Mouse (Mus musculus) CH12.LX (cell line): ENCODE measurements around the gene Zic1.

Source experiments
- BHLHE40 ChIP-seq: IDR thresholded peaks from 2 replicates; pipeline ENCODE4 v1.6.1; 2011; ENCODE audit warnings: mild to moderate bottlenecking, low read depth, low read length, improper control_type of control experiment
- CTCF ChIP-seq, 2 experiments: IDR thresholded peaks in 1 of 2; conservative IDR thresholded peaks in 1 of 2; 2 replicates each; pipeline ENCODE4 v1.5.1; 2011 to 2012; ENCODE audit warnings: low read depth in 2 of 2, low read length in 2 of 2, improper control_type of control experiment in 1 of 2, inconsistent platforms in 1 of 2, mild to moderate bottlenecking in 1 of 2, moderate library complexity in 1 of 2
- E2F4 ChIP-seq: IDR thresholded peaks from 2 replicates; pipeline ENCODE4 v1.6.1; 2011; ENCODE audit warnings: low read depth, low read length, improper control_type of control experiment; ENCODE audit not compliant: insufficient replicate concordance
- EP300 ChIP-seq: IDR thresholded peaks from 2 replicates; pipeline ENCODE4 v1.6.1; 2011; ENCODE audit warnings: low read length, improper control_type of control experiment
- ETS1 ChIP-seq: conservative IDR thresholded peaks from 2 replicates; pipeline ENCODE4 v1.6.1; 2012; ENCODE audit warnings: low read depth, mild to moderate bottlenecking, inconsistent platforms, low read length, improper control_type of control experiment, moderate library complexity
- MAX ChIP-seq: IDR thresholded peaks from 2 replicates; pipeline ENCODE4 v1.6.1; 2011; ENCODE audit warnings: low read length, improper control_type of control experiment
- POLR2A ChIP-seq: IDR thresholded peaks from 2 replicates; pipeline ENCODE4 v1.6.1; 2011; ENCODE audit warnings: low read depth, mild to moderate bottlenecking, improper control_type of control experiment, low read length
- SIN3A ChIP-seq: IDR thresholded peaks from 2 replicates; pipeline ENCODE4 v1.6.1; 2012; ENCODE audit warnings: low read length, improper control_type of control experiment, inconsistent platforms
- SMC3 ChIP-seq: IDR thresholded peaks from 2 replicates; pipeline ENCODE4 v1.6.1; 2011; ENCODE audit warnings: low read depth, low read length, improper control_type of control experiment
- USF1 ChIP-seq: IDR thresholded peaks from 2 replicates; pipeline ENCODE4 v1.6.1; 2014; ENCODE audit warnings: low read depth, mild to moderate bottlenecking, inconsistent platforms, low read length, improper control_type of control experiment
- ZNF384 ChIP-seq: IDR thresholded peaks from 2 replicates; pipeline ENCODE4 v1.6.1; 2012; ENCODE audit warnings: low read depth, low read length, improper control_type of control experiment, inconsistent platforms

DNA sequence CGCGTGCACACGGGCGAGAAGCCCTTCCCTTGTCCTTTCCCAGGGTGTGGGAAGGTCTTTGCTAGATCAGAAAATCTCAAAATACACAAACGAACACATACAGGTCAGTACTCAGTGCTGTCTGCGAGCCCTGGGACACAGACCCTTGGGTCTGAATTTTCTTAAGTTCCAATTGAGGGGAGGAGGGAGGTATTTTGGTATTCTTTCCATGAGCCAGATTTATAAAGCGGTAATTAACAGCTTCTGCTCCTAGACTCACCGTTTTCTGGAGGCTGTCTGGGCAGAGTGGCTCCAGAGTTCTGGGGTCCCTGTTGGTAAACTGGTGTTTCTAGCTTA is 13.7 kb upstream of the Zic1 start:
- TF ChIP-seq ETS1 (no peak), CTCF (conservative IDR thresholded peaks at IDR 0.05 in 1 of 2, IDR thresholded peaks at IDR 0.05 in 1 of 2; ENCODE audit: low read depth in 2 of 2, low read length in 2 of 2) (no peak), BHLHE40 (no peak), USF1 (no peak), POLR2A (no peak), ZNF384 (no peak), MAX (no peak), SIN3A (no peak), SMC3 (no peak), EP300 (no peak), E2F4 (no peak)
